Mouse (Mus musculus) MEL (cell line): Measurements from ENCODE around the gene Gh. TPM values are rescaled to one million over a fixed set of nuclear protein-coding genes. Genes with fewer than 3 reads are reported as not detected.

Experiments
- DNase-seq: peaks from one replicate; pipeline ENCODE4 v3.0.0; 2011; ENCODE audit warnings: low read depth, low spot score
- H3K27ac ChIP-seq: 2 replicates; pipeline ENCODE4 v1.5.1; 2012; ENCODE audit warnings: low read depth, mild to moderate bottlenecking, control low read depth, low read length, moderate library complexity; ENCODE audit not compliant: control insufficient read depth
- H3K27me3 ChIP-seq, 2 experiments: fragments of 150-350 bp in 1 of 2; sonication (generic) in 1 of 2; 2 replicates each; pipeline ENCODE4 v1.6.1; 2012; ENCODE audit warnings: low read length in 2 of 2, mild to moderate bottlenecking in 2 of 2, improper control_type of control experiment in 1 of 2, moderate library complexity in 1 of 2; ENCODE audit not compliant: insufficient read depth in 2 of 2, control insufficient read depth in 1 of 2
- H3K36me3 ChIP-seq, 2 experiments: 2 replicates each; pipeline ENCODE4 v1.6.1; 2012 to 2014; ENCODE audit warnings: low read length in 2 of 2, improper control_type of control experiment in 1 of 2, inconsistent platforms in 1 of 2, mild to moderate bottlenecking in 1 of 2; ENCODE audit not compliant: insufficient read depth in 2 of 2, control insufficient read depth in 1 of 2
- H3K4me1 ChIP-seq, 2 experiments: fragments of 150-350 bp in 1 of 2; sonication (generic) in 1 of 2; 2 replicates each; pipeline ENCODE4 v1.6.1; 2012; ENCODE audit warnings: low read length in 2 of 2, improper control_type of control experiment in 1 of 2, mild to moderate bottlenecking in 1 of 2; ENCODE audit not compliant: insufficient read depth in 2 of 2, control insufficient read depth in 1 of 2
- H3K4me3 ChIP-seq, 2 experiments: fragments of 150-350 bp in 1 of 2; sonication (generic) in 1 of 2; 2 replicates each; pipeline ENCODE4 v1.5.1; 2012; ENCODE audit warnings: low read depth in 2 of 2, low read length in 2 of 2, mild to moderate bottlenecking in 2 of 2, moderate library complexity in 2 of 2, control low read depth in 1 of 2, improper control_type of control experiment in 1 of 2; ENCODE audit not compliant: control insufficient read depth in 1 of 2, insufficient read depth in 1 of 2
- H3K79me2 ChIP-seq: 2 replicates; pipeline ENCODE4 v1.6.1; 2012; ENCODE audit warnings: mild to moderate bottlenecking, low read length, moderate library complexity; ENCODE audit not compliant: control insufficient read depth, poor library complexity, insufficient read depth
- H3K9ac ChIP-seq: 2 replicates; pipeline ENCODE4 v1.6.1; 2012; ENCODE audit warnings: low read depth, mild to moderate bottlenecking, control low read depth, low read length, moderate library complexity; ENCODE audit not compliant: control insufficient read depth, poor library complexity, severe bottlenecking
- H3K9me3 ChIP-seq: fragments of 150-350 bp; sonication (generic); replicated peaks from 2 replicates; pipeline ENCODE4 v1.6.1; 2012; ENCODE audit warnings: mild to moderate bottlenecking, low read length, improper control_type of control experiment, moderate library complexity; ENCODE audit not compliant: insufficient read depth
- BHLHE40 ChIP-seq: IDR thresholded peaks from 2 replicates; pipeline ENCODE4 v1.6.1; 2012; ENCODE audit warnings: low read depth, mild to moderate bottlenecking, inconsistent platforms, low read length, improper control_type of control experiment, borderline replicate concordance
- CHD2 ChIP-seq: IDR thresholded peaks from 2 replicates; pipeline ENCODE4 v1.6.1; 2011; ENCODE audit warnings: low read length, improper control_type of control experiment
- E2F4 ChIP-seq: IDR thresholded peaks from 2 replicates; pipeline ENCODE4 v1.6.1; 2011; ENCODE audit warnings: low read depth, low read length, improper control_type of control experiment, borderline replicate concordance
- ELF1 ChIP-seq: IDR thresholded peaks from 2 replicates; pipeline ENCODE4 v1.6.1; 2014; ENCODE audit warnings: low read depth, mild to moderate bottlenecking, inconsistent platforms, low read length, improper control_type of control experiment, moderate library complexity
- GABPA ChIP-seq: IDR thresholded peaks from 2 replicates; pipeline ENCODE4 v1.6.1; 2012; ENCODE audit warnings: low read depth, mild to moderate bottlenecking, inconsistent platforms, low read length, improper control_type of control experiment, moderate library complexity
- GATA1 ChIP-seq: IDR thresholded peaks from 2 replicates; pipeline ENCODE4 v1.6.1; 2011; ENCODE audit warnings: low read depth, low read length, improper control_type of control experiment
- HCFC1 ChIP-seq: IDR thresholded peaks from 2 replicates; pipeline ENCODE4 v1.6.1; 2012; ENCODE audit warnings: low read depth, mild to moderate bottlenecking, inconsistent platforms, low read length, improper control_type of control experiment, moderate library complexity
- JUND ChIP-seq: IDR thresholded peaks from 2 replicates; pipeline ENCODE4 v1.6.1; 2011; ENCODE audit warnings: low read depth, mild to moderate bottlenecking, improper control_type of control experiment, low read length
- KAT2A ChIP-seq: conservative IDR thresholded peaks from 2 replicates; pipeline ENCODE4 v1.6.1; 2012; ENCODE audit warnings: low read depth, low read length, improper control_type of control experiment, inconsistent platforms
- MAFK ChIP-seq: IDR thresholded peaks from 2 replicates; pipeline ENCODE4 v1.6.1; 2011; ENCODE audit warnings: low read depth, mild to moderate bottlenecking, low read length, improper control_type of control experiment, borderline replicate concordance
- MAX ChIP-seq: IDR thresholded peaks from 2 replicates; pipeline ENCODE4 v1.6.1; 2011; ENCODE audit warnings: low read length, improper control_type of control experiment
- MEF2A ChIP-seq: IDR thresholded peaks from 2 replicates; pipeline ENCODE4 v1.6.1; 2014; ENCODE audit warnings: low read depth, mild to moderate bottlenecking, inconsistent platforms, low read length, improper control_type of control experiment; ENCODE audit not compliant: poor library complexity, insufficient replicate concordance, severe bottlenecking; ENCODE audit errors: extremely low read depth
- MYB ChIP-seq: IDR thresholded peaks from 2 replicates; pipeline ENCODE4 v1.6.1; 2011; ENCODE audit warnings: mild to moderate bottlenecking, low read depth, low read length, improper control_type of control experiment
- MYC ChIP-seq: IDR thresholded peaks from 2 replicates; pipeline ENCODE4 v1.6.1; 2011; ENCODE audit warnings: low read depth, mild to moderate bottlenecking, low read length, improper control_type of control experiment, moderate library complexity
- NELFE ChIP-seq: IDR thresholded peaks from 2 replicates; pipeline ENCODE4 v1.6.1; 2011; ENCODE audit warnings: low read depth, low read length, improper control_type of control experiment
- POLR2A ChIP-seq, 2 experiments: IDR thresholded peaks; 2 replicates each; pipeline ENCODE4 v1.6.1; 2011 to 2012; ENCODE audit warnings: low read length in 2 of 2, mild to moderate bottlenecking in 2 of 2, control low read depth in 1 of 2, improper control_type of control experiment in 1 of 2, low read depth in 1 of 2, moderate library complexity in 1 of 2; ENCODE audit not compliant: control insufficient read depth in 1 of 2, insufficient read depth in 1 of 2, poor library complexity in 1 of 2
- POLR2AphosphoS2 ChIP-seq: IDR thresholded peaks from 2 replicates; pipeline ENCODE4 v1.6.1; 2011; ENCODE audit warnings: low read length, improper control_type of control experiment
- RAD21 ChIP-seq: IDR thresholded peaks from 2 replicates; pipeline ENCODE4 v1.6.1; 2011; ENCODE audit warnings: mild to moderate bottlenecking, low read depth, low read length, improper control_type of control experiment
- RCOR1 ChIP-seq: IDR thresholded peaks from 2 replicates; pipeline ENCODE4 v1.6.1; 2012; ENCODE audit warnings: low read depth, mild to moderate bottlenecking, inconsistent platforms, low read length, improper control_type of control experiment
- SMC3 ChIP-seq: IDR thresholded peaks from 2 replicates; pipeline ENCODE4 v1.6.1; 2011; ENCODE audit warnings: low read depth, low read length, improper control_type of control experiment
- TAL1 ChIP-seq: IDR thresholded peaks from 2 replicates; pipeline ENCODE4 v1.6.1; 2012; ENCODE audit warnings: mild to moderate bottlenecking, inconsistent platforms, low read length, moderate library complexity, mixed read lengths
- TBP ChIP-seq: IDR thresholded peaks from 2 replicates; pipeline ENCODE4 v1.8.0; 2011; ENCODE audit warnings: low read depth, low read length, improper control_type of control experiment
- USF1 ChIP-seq: IDR thresholded peaks from 2 replicates; pipeline ENCODE4 v1.6.1; 2014; ENCODE audit warnings: low read depth, mild to moderate bottlenecking, inconsistent platforms, low read length, improper control_type of control experiment, moderate library complexity
- USF2 ChIP-seq, 2 experiments: IDR thresholded peaks; 2 replicates each; pipeline ENCODE4 v1.6.1; 2011 to 2012; ENCODE audit warnings: improper control_type of control experiment in 2 of 2, low read length in 2 of 2, borderline replicate concordance in 1 of 2, inconsistent platforms in 1 of 2, low read depth in 1 of 2, mild to moderate bottlenecking in 1 of 2; ENCODE audit not compliant: insufficient read depth in 1 of 2
- ZC3H11A ChIP-seq: IDR thresholded peaks from 2 replicates; pipeline ENCODE4 v1.6.1; 2012; ENCODE audit warnings: low read depth, mild to moderate bottlenecking, inconsistent platforms, low read length, improper control_type of control experiment
- ZNF384 ChIP-seq: IDR thresholded peaks from 2 replicates; pipeline ENCODE4 v1.6.1; 2012; ENCODE audit warnings: low read depth, mild to moderate bottlenecking, inconsistent platforms, low read length, improper control_type of control experiment
- polyA plus RNA-seq, 2 experiments: library from polyadenylated mRNA; stranded (reverse) in 1 of 2; unstranded in 1 of 2; fragments of >175 nt in 1 of 2; fragments of >200 nt in 1 of 2; gene quantifications; 2 replicates each; pipeline versions ENCODE4 v1.2.1 to v1.2.4; 2012; ENCODE audit warnings: low replicate concordance in 2 of 2, low read depth in 1 of 2; ENCODE audit not compliant: insufficient read length in 2 of 2, insufficient read depth in 1 of 2, missing spikeins in 1 of 2
- total RNA-seq: library from RNA; depleted of rRNA; stranded (reverse); fragments of 300-350 nt; gene quantifications from 2 replicates; pipeline ENCODE4 v1.2.3, GENCODE M21; 2012

The Gh gene
- total and polyA plus RNA-seq, 3 experiments: 0.08 TPM; not detected in 2

DNA sequence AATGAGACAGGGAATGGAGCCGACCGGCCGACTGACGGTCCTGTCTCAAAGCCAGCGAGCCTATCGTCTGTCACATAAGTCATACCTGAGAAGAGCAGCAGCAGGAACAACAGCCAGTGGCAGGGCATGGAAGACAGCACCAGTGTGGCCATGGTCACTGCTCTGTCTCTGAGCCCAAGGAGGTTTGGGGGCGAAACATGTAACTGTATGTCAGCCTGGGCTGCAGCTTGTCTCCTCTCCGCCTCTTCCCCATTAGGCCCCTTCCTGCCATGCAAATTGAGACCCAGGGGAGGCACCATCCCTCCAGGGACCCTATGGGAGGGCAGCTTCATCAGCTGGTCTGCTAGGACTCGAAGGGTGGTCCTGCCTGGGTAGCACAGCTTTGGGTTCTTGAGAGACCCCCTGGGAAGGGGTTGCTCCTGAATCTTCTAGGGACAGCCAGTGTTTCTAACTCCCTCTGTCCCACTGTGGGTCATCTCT lies 12.7 kb upstream of the Gh start, which contains the start of gene Cd79b:
Cd79b (minus strand) TSS at position 430 of the 480 bp plus-strand sequence.
- Histone ChIP-seq H3K9ac (no peak within 1 kb of the TSS), H3K9me3 (no peaks in the 10 kb centered on the region), H3K27me3 (peaks cover 0 to under 1% of the 10 kb centered on the region in 2 experiments; a peak in 1 of 4 replicates), H3K36me3 (no peaks in the 10 kb centered on the region)
- no peak for TF ChIP-seq CHD2
- no peak for TF ChIP-seq JUND
- TF ChIP-seq, all 39 proteins: peak for 0
- no peak for DNase-seq
- Histone ChIP-seq H3K4me3 (no peak within 1 kb of the TSS), H3K79me2 (no peaks in the 10 kb centered on the region), H3K27ac (no peak within 1 kb of the TSS), H3K4me1 (peaks cover 0 to 6% of the 10 kb centered on the region in 2 experiments; a peak in 1 of 4 replicates)

DNA sequence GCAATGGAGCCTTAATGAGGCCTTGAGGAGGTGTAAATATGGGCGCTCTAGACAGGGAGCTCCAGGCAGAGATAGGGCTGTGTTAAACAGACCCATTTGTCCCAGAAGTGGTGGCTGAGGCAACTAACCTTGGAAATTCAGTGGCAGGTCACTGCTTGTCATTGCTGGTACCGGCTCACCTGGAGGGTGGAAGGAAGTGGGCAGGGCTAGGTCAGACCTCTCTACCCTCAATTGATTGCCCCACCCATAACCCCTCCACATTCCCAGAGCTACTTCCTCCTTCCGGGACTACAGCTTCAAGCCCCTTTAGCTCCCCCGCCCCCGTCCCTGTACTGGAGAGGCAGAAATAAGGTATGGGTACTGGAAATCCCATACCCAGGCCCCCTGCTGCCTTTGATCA lies 11.9 kb upstream of the Gh start:
- DNase-seq: no peak
- Histone ChIP-seq H3K27me3 (peaks cover 1 to 3% of the 10 kb centered on the region in 2 experiments; a peak in 1 of 4 replicates), H3K9ac (no peak overlapping the region), H3K79me2 (no peaks in the 10 kb centered on the region), H3K9me3 (no peaks in the 10 kb centered on the region), H3K36me3 (no peaks in the 10 kb centered on the region), H3K4me3 (no peak overlapping the region), H3K4me1 (peaks cover 0 to 6% of the 10 kb centered on the region in 2 experiments; a peak in 1 of 4 replicates), H3K27ac (no peak overlapping the region)
- no peak for TF ChIP-seq TAL1
- TF ChIP-seq USF1: no peak
- no peak for TF ChIP-seq ELF1
- no peak for TF ChIP-seq MAFK
- TF ChIP-seq NELFE: no peak
- TF ChIP-seq TBP: no peak
- TF ChIP-seq MEF2A: no peak
- TF ChIP-seq ZC3H11A: no peak
- no peak for TF ChIP-seq SMC3
- no peak for TF ChIP-seq RCOR1
- no peak for TF ChIP-seq POLR2AphosphoS2
- TF ChIP-seq POLR2A (IDR thresholded peaks at IDR 0.05; ENCODE audit: control insufficient read depth in 1 of 2, insufficient read depth in 1 of 2, low read depth in 1 of 2, low read length in 2 of 2, poor library complexity in 1 of 2): no peak
- TF ChIP-seq GABPA: no peak
- no peak for TF ChIP-seq USF2 (IDR thresholded peaks at IDR 0.05; ENCODE audit: borderline replicate concordance in 1 of 2, insufficient read depth in 1 of 2, low read depth in 1 of 2, low read length in 2 of 2)

DNA sequence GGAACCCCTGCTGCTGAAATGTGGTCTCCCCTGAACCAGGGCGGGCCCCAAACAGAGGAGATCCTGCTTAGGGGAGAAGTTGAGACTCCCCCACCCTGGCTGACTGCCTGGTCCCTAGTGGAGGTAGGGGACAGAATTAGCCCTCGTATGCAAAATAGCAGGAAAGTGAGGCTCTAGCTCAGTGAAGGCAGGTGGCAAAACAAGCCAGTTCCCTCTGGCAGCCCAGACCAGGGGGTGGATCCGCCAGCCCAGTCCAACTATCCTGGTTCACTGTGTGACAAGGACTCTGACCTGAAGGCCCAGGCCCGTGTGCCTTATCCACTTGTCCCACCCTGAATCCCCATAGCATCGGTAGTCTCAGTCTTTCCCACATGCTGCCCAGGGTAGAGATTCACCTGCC lies 8.5 kb upstream of the Gh start:
- Histone ChIP-seq H3K36me3 (no peaks in the 10 kb centered on the region), H3K27me3 (peaks cover 1 to 5% of the 10 kb centered on the region in 2 experiments; a peak in 2 of 4 replicates), H3K4me3 (no peak overlapping the region), H3K9me3 (no peaks in the 10 kb centered on the region), H3K4me1 (peaks cover 0 to 6% of the 10 kb centered on the region in 2 experiments; a peak in 1 of 4 replicates), H3K27ac (no peak overlapping the region), H3K9ac (no peak overlapping the region), H3K79me2 (no peaks in the 10 kb centered on the region)
- no peak for DNase-seq
- TF ChIP-seq USF2 (IDR thresholded peaks at IDR 0.05; ENCODE audit: borderline replicate concordance in 1 of 2, insufficient read depth in 1 of 2, low read depth in 1 of 2, low read length in 2 of 2) (no peak), MAX (no peak), BHLHE40 (no peak), TBP (no peak), E2F4 (no peak), ZNF384 (no peak), POLR2AphosphoS2 (no peak), MEF2A (no peak), HCFC1 (no peak), KAT2A (no peak), NELFE (no peak), GABPA (no peak), MYB (no peak), RCOR1 (no peak), CHD2 (no peak), SMC3 (no peak), GATA1 (no peak), RAD21 (no peak), MYC (no peak)
